Mouse (Mus musculus) myocyte (in vitro differentiated cells): ENCODE data around the gene Cep57l1. TPM values are rescaled to one million over a fixed set of nuclear protein-coding genes. Genes with fewer than 3 reads are reported as not detected.

ENCODE experiments used
- H3K27me3 ChIP-seq: one replicate; pipeline ENCODE4 v1.6.1; 2011; ENCODE audit not compliant: control insufficient read depth, insufficient read depth, insufficient read length
- H3K36me3 ChIP-seq: one replicate; pipeline ENCODE4 v1.6.1; 2011; ENCODE audit not compliant: control insufficient read depth, insufficient read depth
- H3K4me2 ChIP-seq: one replicate; pipeline ENCODE4 v1.6.1; 2011; ENCODE audit warnings: low read depth, control low read depth
- H3K4me3 ChIP-seq: one replicate; pipeline ENCODE4 v1.5.1; 2011; ENCODE audit warnings: mild to moderate bottlenecking, control low read depth, moderate library complexity
- H3K79me2 ChIP-seq: one replicate; pipeline ENCODE4 v1.6.1; 2011; ENCODE audit not compliant: control insufficient read depth, insufficient read depth
- H3ac ChIP-seq: one replicate; pipeline ENCODE4 v1.6.1; 2011; ENCODE audit not compliant: control insufficient read depth, insufficient read length
- CEBPB ChIP-seq: IDR thresholded peaks from 2 replicates; pipeline ENCODE4 v1.6.1; 2011; ENCODE audit warnings: mild to moderate bottlenecking, moderate library complexity; ENCODE audit not compliant: poor library complexity, insufficient read depth, severe bottlenecking
- E2F4 ChIP-seq: IDR thresholded peaks from one replicate; pipeline ENCODE4 v1.6.1; 2011; ENCODE audit warnings: mild to moderate bottlenecking, control low read depth, moderate library complexity; ENCODE audit not compliant: insufficient read depth
- MAX ChIP-seq: IDR thresholded peaks from one replicate; pipeline ENCODE4 v1.6.1; 2011; ENCODE audit warnings: low read depth, mild to moderate bottlenecking, control low read depth
- MYOD1 ChIP-seq, 3 experiments: IDR thresholded peaks; one replicate each; pipeline ENCODE4 v1.6.1; 2011; ENCODE audit warnings: control low read depth in 2 of 3, low read depth in 2 of 3, mild to moderate bottlenecking in 2 of 3, moderate library complexity in 1 of 3; ENCODE audit not compliant: insufficient read length in 2 of 3, control insufficient read depth in 1 of 3
- MYOG ChIP-seq, 3 experiments: IDR thresholded peaks; one replicate each; pipeline ENCODE4 v1.6.1; 2011; ENCODE audit warnings: control low read depth in 2 of 3, low read depth in 2 of 3, mild to moderate bottlenecking in 2 of 3; ENCODE audit not compliant: insufficient read length in 2 of 3, control insufficient read depth in 1 of 3, insufficient read depth in 1 of 3
- POLR2A ChIP-seq: IDR thresholded peaks from one replicate; pipeline ENCODE4 v1.6.1; 2011; ENCODE audit warnings: low read depth, mild to moderate bottlenecking, control low read depth, moderate library complexity; ENCODE audit not compliant: insufficient read length
- POLR2AphosphoS2 ChIP-seq: IDR thresholded peaks from one replicate; pipeline ENCODE4 v1.6.1; 2011; ENCODE audit warnings: low read depth, control low read depth; ENCODE audit not compliant: insufficient read length
- REST ChIP-seq: IDR thresholded peaks from one replicate; pipeline ENCODE4 v1.6.1; 2011; ENCODE audit warnings: mild to moderate bottlenecking, control low read depth, moderate library complexity; ENCODE audit not compliant: insufficient read depth, insufficient read length
- SRF ChIP-seq: IDR thresholded peaks from one replicate; pipeline ENCODE4 v1.6.1; 2011; ENCODE audit warnings: low read depth; ENCODE audit not compliant: control insufficient read depth, insufficient read length
- TCF12 ChIP-seq: IDR thresholded peaks from one replicate; pipeline ENCODE4 v1.6.1; 2011; ENCODE audit warnings: mild to moderate bottlenecking, control low read depth; ENCODE audit not compliant: poor library complexity, insufficient read depth, severe bottlenecking
- TCF3 ChIP-seq: IDR thresholded peaks from one replicate; pipeline ENCODE4 v1.6.1; 2011; ENCODE audit warnings: low read depth, control low read depth; ENCODE audit not compliant: insufficient read length
- USF1 ChIP-seq: IDR thresholded peaks from one replicate; pipeline ENCODE4 v1.6.1; 2011; ENCODE audit warnings: low read depth, mild to moderate bottlenecking, control low read depth, moderate library complexity
- polyA plus RNA-seq: library from polyadenylated mRNA; unstranded; fragments of >200 nt; fragmentation: generic; extraction: Trizol; gene quantifications from one replicate; pipeline ENCODE4 v1.2.1, GENCODE M21; 2012; ENCODE audit warnings: missing spikeins

The Cep57l1 gene
- polyA plus RNA-seq, 1 experiment: 3.3 TPM

DNA sequence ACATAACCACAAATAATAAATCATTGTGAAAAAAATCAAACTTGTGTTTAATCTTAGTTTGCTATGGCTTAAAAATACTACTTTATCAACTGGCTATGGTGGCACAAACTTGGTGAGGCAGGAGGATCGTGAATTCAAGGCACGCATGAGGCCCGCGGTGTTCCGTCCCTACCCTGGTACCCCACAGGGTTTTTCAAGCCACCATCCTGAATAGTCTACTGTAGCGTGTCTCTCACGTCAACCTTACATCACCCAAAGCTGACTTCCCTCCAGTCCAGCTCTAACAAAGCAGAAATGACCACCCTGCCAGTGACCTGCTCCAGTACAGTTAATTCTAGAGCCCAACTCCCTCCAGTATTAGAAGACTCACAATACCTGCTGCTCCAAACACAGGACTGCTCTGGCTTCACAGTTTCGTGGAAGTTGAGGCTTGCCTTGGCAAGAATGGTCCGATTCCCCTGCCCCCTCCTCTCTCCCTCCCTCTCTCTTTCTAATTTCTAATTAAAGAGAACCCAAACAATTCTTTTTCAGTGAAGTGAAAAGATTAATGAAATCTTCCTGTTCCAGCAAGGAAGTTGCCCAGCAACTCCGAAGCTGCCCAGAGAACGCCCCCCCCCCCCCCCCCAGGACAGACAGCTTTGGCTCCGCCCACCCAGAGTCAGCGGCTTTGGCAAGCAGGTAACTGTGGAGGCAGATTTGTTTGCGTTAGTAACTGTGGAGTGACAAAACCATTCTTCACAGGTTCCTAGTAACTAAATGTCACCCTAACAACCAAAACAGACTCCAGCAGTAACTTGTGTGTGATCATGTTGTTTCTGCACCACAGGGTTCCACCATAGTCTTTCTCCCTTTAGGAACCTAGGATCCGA lies 93.4 kb downstream of the Cep57l1 start, which contains the start of gene Ccdc162:
Gene Ccdc162 (minus strand): TSS at position 606 of the 869 bp plus-strand sequence.
- H3K4me2 ChIP-seq: no peak within 1 kb of the TSS
- no peak within 1 kb of the TSS for H3ac ChIP-seq
- H3K27me3 ChIP-seq: no peaks in the 10 kb centered on the region
- no peak within 1 kb of the TSS for H3K4me3 ChIP-seq
- TF ChIP-seq CEBPB (no peak), SRF (no peak), MYOG (IDR thresholded peaks at IDR 0.05; ENCODE audit: control insufficient read depth in 1 of 3, insufficient read depth in 1 of 3, insufficient read length in 2 of 3, low read depth in 2 of 3) (no peak), MAX (no peak), TCF12 (no peak), REST (no peak), USF1 (no peak), E2F4 (no peak), MYOD1 (IDR thresholded peaks at IDR 0.05; ENCODE audit: control insufficient read depth in 1 of 3, insufficient read length in 2 of 3, low read depth in 2 of 3) (no peak)
- H3K79me2 ChIP-seq: no peaks in the 10 kb centered on the region
- H3K36me3 ChIP-seq: no peaks in the 10 kb centered on the region

- H3K4me2 ChIP-seq: no peak overlapping the region
- no peaks in the 10 kb centered on the region for H3K79me2 ChIP-seq
- no peaks in the 10 kb centered on the region for H3K36me3 ChIP-seq
- H3K27me3 ChIP-seq: no peaks in the 10 kb centered on the region
- H3ac ChIP-seq: no peak overlapping the region
- no peak for TF ChIP-seq REST
- TF ChIP-seq POLR2A: no peak
- no peak for TF ChIP-seq MYOG (IDR thresholded peaks at IDR 0.05; ENCODE audit: control insufficient read depth in 1 of 3, insufficient read depth in 1 of 3, insufficient read length in 2 of 3, low read depth in 2 of 3)
- TF ChIP-seq POLR2AphosphoS2: no peak
- H3K4me3 ChIP-seq: no peak overlapping the region
These were observed 94.1 kb downstream of the Cep57l1 start for GRCm38 (mm10) chr10:41715557-41715956.

GRCm38 (mm10) chr10:41711467-41711866 lies 98.2 kb downstream of the Cep57l1 start:
- no peaks in the 10 kb centered on the region for H3K79me2 ChIP-seq
- H3K27me3 ChIP-seq: no peaks in the 10 kb centered on the region
- no peaks in the 10 kb centered on the region for H3K36me3 ChIP-seq
- no peak overlapping the region for H3K4me3 ChIP-seq
- TF ChIP-seq MYOG (IDR thresholded peaks at IDR 0.05; ENCODE audit: control insufficient read depth in 1 of 3, insufficient read depth in 1 of 3, insufficient read length in 2 of 3, low read depth in 2 of 3) (no peak), POLR2AphosphoS2 (no peak), POLR2A (no peak), MAX (no peak), REST (no peak), TCF12 (no peak), CEBPB (no peak), USF1 (no peak), TCF3 (no peak), E2F4 (no peak), SRF (no peak), MYOD1 (IDR thresholded peaks at IDR 0.05; ENCODE audit: control insufficient read depth in 1 of 3, insufficient read length in 2 of 3, low read depth in 2 of 3) (no peak)
- no peak overlapping the region for H3ac ChIP-seq
- H3K4me2 ChIP-seq: no peak overlapping the region

DNA sequence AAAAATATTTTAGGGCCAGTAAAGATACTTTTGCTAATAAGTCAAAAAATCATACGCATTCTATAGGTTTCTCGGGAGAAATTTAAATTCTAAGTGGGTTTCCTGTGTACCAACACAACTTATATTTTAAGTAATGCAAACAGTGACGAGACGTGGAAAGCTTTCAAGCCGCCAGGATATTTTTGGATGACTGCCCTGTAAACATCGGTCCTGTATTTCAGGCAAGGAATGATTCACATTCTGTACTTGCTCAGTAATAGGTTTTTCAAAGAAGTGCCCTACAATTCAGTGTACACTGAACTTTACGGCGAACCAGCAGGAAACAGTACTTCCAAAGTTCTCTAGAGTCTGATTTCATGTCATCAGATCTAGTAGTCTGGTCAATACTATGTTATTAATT lies 98.9 kb downstream of the Cep57l1 start:
- Histone ChIP-seq H3K36me3 (no peaks in the 10 kb centered on the region), H3ac (no peak overlapping the region), H3K4me3 (no peak overlapping the region), H3K27me3 (no peaks in the 10 kb centered on the region), H3K4me2 (no peak overlapping the region), H3K79me2 (no peaks in the 10 kb centered on the region)
- TF ChIP-seq E2F4 (no peak), MYOG (IDR thresholded peaks at IDR 0.05; ENCODE audit: control insufficient read depth in 1 of 3, insufficient read depth in 1 of 3, insufficient read length in 2 of 3, low read depth in 2 of 3) (no peak)

DNA sequence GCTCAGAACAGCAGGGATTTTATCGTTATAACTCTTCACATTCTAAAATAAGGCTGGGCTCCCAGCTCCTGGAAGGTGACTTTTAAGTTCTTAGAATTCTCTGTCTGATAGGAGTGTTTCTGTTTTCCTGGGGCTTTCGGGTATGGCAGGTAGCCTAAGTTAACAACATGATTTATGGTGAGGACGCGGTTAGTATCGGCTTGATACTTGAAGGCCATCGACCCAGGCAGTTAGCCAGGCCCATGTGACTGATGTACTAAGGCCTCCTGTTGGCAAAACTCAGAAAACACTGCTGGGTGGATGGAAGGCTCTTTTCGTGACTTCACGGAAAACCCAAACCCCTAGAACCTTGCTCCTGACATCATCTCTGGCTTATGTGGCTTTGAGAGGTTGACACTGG lies 100.3 kb downstream of the Cep57l1 start:
- H3ac ChIP-seq: no peak overlapping the region
- H3K36me3 ChIP-seq: no peaks in the 10 kb centered on the region
- no peaks in the 10 kb centered on the region for H3K27me3 ChIP-seq
- H3K79me2 ChIP-seq: no peaks in the 10 kb centered on the region
- TF ChIP-seq REST: no peak
- TF ChIP-seq TCF3: no peak
- no peak for TF ChIP-seq E2F4
- TF ChIP-seq MAX: no peak
- no peak for TF ChIP-seq POLR2AphosphoS2
- TF ChIP-seq TCF12: no peak
- TF ChIP-seq MYOG (IDR thresholded peaks at IDR 0.05; ENCODE audit: control insufficient read depth in 1 of 3, insufficient read depth in 1 of 3, insufficient read length in 2 of 3, low read depth in 2 of 3): no peak
- no peak for TF ChIP-seq USF1
- TF ChIP-seq MYOD1 (IDR thresholded peaks at IDR 0.05; ENCODE audit: control insufficient read depth in 1 of 3, insufficient read length in 2 of 3, low read depth in 2 of 3): no peak
- no peak for TF ChIP-seq SRF
- no peak for TF ChIP-seq CEBPB
- TF ChIP-seq POLR2A: no peak
- H3K4me3 ChIP-seq: no peak overlapping the region
- H3K4me2 ChIP-seq: no peak overlapping the region
